Mouse (Mus musculus) forebrain, embryonic 11.5 days (tissue): ENCODE results near the gene Vps50. TPM values are rescaled to one million over a fixed set of nuclear protein-coding genes. Genes with fewer than 3 reads are reported as not detected.
"Not testable (repeated sequence)": the region's sequence is repeated elsewhere in the genome, so short reads cannot be mapped to it uniquely, and the experiment has no call there.

ENCODE experiments used
- ATAC-seq: fragments of 200-750 bp; cut with Nextera tagmentation; replicated peaks from 2 replicates; pipeline ENCODE4 v1.8.0; 2017; ENCODE audit warnings: moderate TSS enrichment; ENCODE audit not compliant: low FRiP score
- DNase-seq: peaks from one replicate; pipeline ENCODE4 v3.0.0-alpha.2; 2017; ENCODE audit warnings: low spot score
- H3K27ac ChIP-seq: fragments of 300-500 bp; sonication (generic); 2 replicates; pipeline ENCODE4 v1.5.1; 2014; ENCODE audit warnings: low read depth, low read length
- H3K27me3 ChIP-seq: fragments of 300-500 bp; sonication (generic); 2 replicates; pipeline ENCODE4 v1.6.1; 2014; ENCODE audit warnings: mild to moderate bottlenecking, low read length, mixed read lengths; ENCODE audit not compliant: control insufficient read depth, insufficient read depth
- H3K36me3 ChIP-seq: fragments of 300-500 bp; sonication (generic); 2 replicates; pipeline ENCODE4 v1.6.1; 2014; ENCODE audit warnings: mild to moderate bottlenecking, low read length, moderate library complexity, mixed read lengths; ENCODE audit not compliant: control insufficient read depth, insufficient read depth
- H3K4me1 ChIP-seq: fragments of 300-500 bp; sonication (generic); replicated peaks from 2 replicates; pipeline ENCODE4 v1.6.1; 2014; ENCODE audit warnings: low read length, mixed read lengths; ENCODE audit not compliant: control insufficient read depth, insufficient read depth
- H3K4me2 ChIP-seq: fragments of 300-500 bp; sonication (generic); 2 replicates; pipeline ENCODE4 v1.6.1; 2014; ENCODE audit warnings: low read depth, mild to moderate bottlenecking, low read length, moderate library complexity, mixed read lengths; ENCODE audit not compliant: severe bottlenecking
- H3K4me3 ChIP-seq: fragments of 300-500 bp; sonication (generic); 2 replicates; pipeline ENCODE4 v1.5.1; 2014; ENCODE audit warnings: low read depth, low read length
- H3K9ac ChIP-seq: fragments of 300-500 bp; sonication (generic); 2 replicates; pipeline ENCODE4 v1.6.1; 2014; ENCODE audit warnings: low read length
- H3K9me3 ChIP-seq: fragments of 300-500 bp; sonication (generic); 2 replicates; pipeline ENCODE4 v1.6.1; 2016; ENCODE audit warnings: low read length, mixed read lengths; ENCODE audit not compliant: control insufficient read depth
- WGBS: fragments of 180-500 bp; shearing (Covaris S2); extraction: QIAGEN DNeasy Blood & Tissue Kit; methylation state at CpG from one replicate; pipeline ENCODE4 v1.1.7; 2014; 5-methylcytosine and 5-hydroxymethylcytosine counted together
- polyA plus RNA-seq: library from polyadenylated mRNA; unstranded; fragments of >200 nt; fragmentation: Nextera tagmentation; extraction: Ambion mirVana; gene quantifications from 2 replicates; pipeline ENCODE4 v1.2.1, GENCODE M21; 2014

Gene Vps50
- polyA plus RNA-seq, 1 experiment from 2014 or later: 50.2 TPM

DNA sequence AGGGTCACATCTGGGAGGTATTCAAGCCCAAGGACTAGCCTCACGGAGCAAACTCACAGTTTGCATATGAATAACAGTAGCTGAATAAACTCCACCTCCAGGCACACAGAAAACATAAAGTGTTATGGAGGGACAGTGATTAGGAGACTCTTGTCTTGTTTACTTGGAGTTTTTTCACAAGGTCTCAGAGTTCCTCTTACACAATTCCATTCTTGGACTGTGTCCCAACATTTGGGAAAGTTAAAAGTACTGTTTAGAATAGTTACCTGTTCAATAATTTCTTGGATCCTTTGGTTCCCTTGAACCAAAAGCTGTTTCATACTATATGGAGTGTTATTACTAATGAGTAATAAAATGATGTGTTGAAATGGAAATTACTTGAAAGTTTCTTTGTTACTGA lies 46.8 kb downstream of the Vps50 start:
- H3K4me3 ChIP-seq: no peak overlapping the region
- 55% methylated on average over 1 of the region's 1 CpGs for WGBS
- no peak for ATAC-seq
- DNase-seq: no peak
- H3K27me3 ChIP-seq: no peaks in the 10 kb centered on the region
- H3K27ac ChIP-seq: no peak overlapping the region
- no peaks in the 10 kb centered on the region for H3K9me3 ChIP-seq
- H3K36me3 ChIP-seq: no peaks in the 10 kb centered on the region
- no peak overlapping the region for H3K4me2 ChIP-seq
- H3K4me1 ChIP-seq: no peaks in the 10 kb centered on the region
- no peak overlapping the region for H3K9ac ChIP-seq

DNA sequence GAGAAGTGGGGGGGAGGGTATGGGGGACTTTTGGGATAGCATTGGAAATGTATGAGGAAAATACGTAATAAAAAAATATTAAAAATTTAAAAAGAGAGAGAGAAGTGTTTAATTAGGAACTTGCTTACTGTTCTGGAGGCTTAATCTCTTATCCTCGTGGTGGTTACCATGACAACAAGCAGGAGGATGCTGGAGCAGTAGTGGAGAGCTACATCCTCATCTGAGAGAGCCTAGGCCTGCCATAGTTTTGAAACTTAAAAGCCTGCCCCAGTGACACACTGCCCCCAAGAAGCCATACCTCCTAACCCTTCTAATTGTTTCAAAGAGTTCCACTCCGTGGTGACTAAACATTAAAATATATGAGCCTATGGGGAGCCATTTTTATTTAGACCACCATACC lies 50.8 kb downstream of the Vps50 start:
- no peaks in the 10 kb centered on the region for H3K36me3 ChIP-seq
- no peak overlapping the region for H3K27ac ChIP-seq
- H3K4me3 ChIP-seq: no peak overlapping the region
- no peak for DNase-seq
- H3K9ac ChIP-seq: no peak overlapping the region
- H3K4me1 ChIP-seq: no peaks in the 10 kb centered on the region
- no peaks in the 10 kb centered on the region for H3K9me3 ChIP-seq
- no peak overlapping the region for H3K4me2 ChIP-seq
- H3K27me3 ChIP-seq: no peaks in the 10 kb centered on the region
- 73% methylated on average over 3 of the region's 3 CpGs for WGBS
- no peak for ATAC-seq

DNA sequence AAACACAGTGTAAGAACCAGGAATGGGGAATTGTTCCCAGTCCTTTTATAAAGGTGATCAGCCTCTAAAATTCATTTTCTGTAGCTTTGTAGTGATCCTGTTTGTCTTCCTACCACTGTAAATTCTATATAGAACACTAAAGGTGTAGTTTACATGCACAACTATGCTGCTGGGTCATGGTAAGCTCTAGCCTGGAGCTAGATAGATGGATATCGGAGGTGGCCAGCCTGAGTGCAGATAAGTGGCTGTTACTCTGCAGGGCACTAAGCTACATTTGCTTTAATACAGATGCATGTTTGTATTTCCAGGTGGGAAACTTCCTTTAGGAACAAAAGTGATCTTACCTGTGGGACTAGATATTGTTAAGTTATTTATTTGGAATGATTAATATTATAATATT lies 51.8 kb downstream of the Vps50 start:
- 82% methylated on average over 1 of the region's 1 CpGs for WGBS
- Histone ChIP-seq H3K9me3 (no peaks in the 10 kb centered on the region), H3K27ac (no peak overlapping the region), H3K4me1 (no peaks in the 10 kb centered on the region), H3K27me3 (no peaks in the 10 kb centered on the region), H3K4me2 (no peak overlapping the region), H3K4me3 (no peak overlapping the region), H3K36me3 (no peaks in the 10 kb centered on the region), H3K9ac (no peak overlapping the region)
- no peak for ATAC-seq
- DNase-seq: no peak

- H3K27ac ChIP-seq, H3K4me2 ChIP-seq, H3K9ac ChIP-seq, DNase-seq, H3K36me3 ChIP-seq, H3K9me3 ChIP-seq, ATAC-seq, H3K27me3 ChIP-seq, H3K4me1 ChIP-seq, H3K4me3 ChIP-seq: not testable (repeated sequence)
- 87% methylated on average over 9 of the region's 9 CpGs for WGBS
Measured at GRCm38 (mm10) chr6:3552681-3553080, 54.5 kb downstream of the Vps50 start.

- H3K4me3 ChIP-seq: no peak overlapping the region
- no peaks in the 10 kb centered on the region for H3K27me3 ChIP-seq
- H3K4me1 ChIP-seq: no peaks in the 10 kb centered on the region
- WGBS: 87% methylated on average over 4 of the region's 4 CpGs
- H3K36me3 ChIP-seq: no peaks in the 10 kb centered on the region
- no peak for ATAC-seq
- no peaks in the 10 kb centered on the region for H3K9me3 ChIP-seq
- no peak overlapping the region for H3K9ac ChIP-seq
- no peak for DNase-seq
- H3K27ac ChIP-seq: no peak overlapping the region
- no peak overlapping the region for H3K4me2 ChIP-seq
Measured at GRCm38 (mm10) chr6:3557177-3557576, 59.0 kb downstream of the Vps50 start.

GRCm38 (mm10) chr6:3560009-3560408 lies 61.8 kb downstream of the Vps50 start:
- no peak overlapping the region for H3K4me2 ChIP-seq
- no peak for ATAC-seq
- no peaks in the 10 kb centered on the region for H3K9me3 ChIP-seq
- no peak for DNase-seq
- WGBS: 71% methylated on average over 5 of the region's 5 CpGs
- no peaks in the 10 kb centered on the region for H3K27me3 ChIP-seq
- no peak overlapping the region for H3K27ac ChIP-seq
- H3K36me3 ChIP-seq: no peaks in the 10 kb centered on the region
- no peaks in the 10 kb centered on the region for H3K4me1 ChIP-seq
- no peak overlapping the region for H3K4me3 ChIP-seq
- H3K9ac ChIP-seq: no peak overlapping the region

DNA sequence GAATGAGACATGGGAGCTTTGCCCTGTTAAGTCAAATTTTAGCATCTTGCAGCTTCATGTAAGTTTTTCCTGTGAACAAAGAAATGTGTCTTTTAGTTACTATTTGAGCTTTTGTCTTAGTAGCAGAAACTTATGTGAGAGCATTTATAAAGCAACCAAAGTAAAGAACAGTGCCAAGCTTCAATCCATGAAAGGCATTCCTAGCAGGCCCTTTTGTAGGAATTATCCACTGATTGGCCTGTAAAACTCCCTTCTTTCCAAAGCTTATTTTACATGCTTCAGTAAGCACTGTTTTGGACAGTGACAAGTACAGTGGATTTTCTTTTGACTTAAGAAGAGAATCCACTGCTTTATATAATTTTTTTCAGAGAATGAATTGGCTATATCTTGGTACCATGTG lies 64.1 kb downstream of the Vps50 start:
- DNase-seq (no peak), ATAC-seq (no peak)
- Histone ChIP-seq H3K36me3 (no peaks in the 10 kb centered on the region), H3K4me3 (no peak overlapping the region), H3K4me2 (no peak overlapping the region), H3K4me1 (no peaks in the 10 kb centered on the region), H3K27me3 (no peaks in the 10 kb centered on the region), H3K27ac (no peak overlapping the region), H3K9ac (no peak overlapping the region), H3K9me3 (no peaks in the 10 kb centered on the region)

- H3K9me3 ChIP-seq: not testable (repeated sequence)
Measured at GRCm38 (mm10) chr6:3564118-3564517, 65.9 kb downstream of the Vps50 start.

DNA sequence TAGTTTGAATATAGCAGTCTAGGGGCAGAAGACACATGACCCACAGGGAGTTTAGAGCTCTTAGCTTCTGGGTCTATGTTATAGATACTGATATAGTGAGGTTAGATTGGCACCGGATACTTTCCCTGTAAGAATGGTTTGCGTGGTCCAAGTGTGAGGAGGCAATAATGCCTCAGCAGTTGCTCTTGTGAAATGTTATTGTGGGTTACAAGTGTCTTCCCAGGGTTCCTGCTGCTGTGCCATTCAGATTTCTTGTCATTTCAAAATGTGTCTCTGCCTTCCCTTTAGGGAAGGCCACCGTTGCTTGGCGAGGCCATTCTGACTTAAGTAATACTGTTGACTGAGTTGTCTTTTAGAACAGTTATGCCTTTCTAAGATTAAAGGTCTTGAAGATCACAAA lies 66.8 kb downstream of the Vps50 start:
- ATAC-seq (no peak), DNase-seq (no peak)
- Histone ChIP-seq H3K4me2 (no peak overlapping the region), H3K9ac (no peak overlapping the region), H3K36me3 (no peaks in the 10 kb centered on the region), H3K9me3 (no peaks in the 10 kb centered on the region), H3K4me1 (no peaks in the 10 kb centered on the region), H3K27ac (no peak overlapping the region), H3K4me3 (no peak overlapping the region), H3K27me3 (no peaks in the 10 kb centered on the region)
- WGBS: 90% methylated on average over 4 of the region's 4 CpGs

More at GRCm38 (mm10) chr6:3564118-3564517, 65.9 kb downstream of the Vps50 start:
- H3K36me3 ChIP-seq, H3K4me2 ChIP-seq, H3K27ac ChIP-seq, H3K9ac ChIP-seq, ATAC-seq, H3K4me3 ChIP-seq, H3K4me1 ChIP-seq, H3K27me3 ChIP-seq, DNase-seq: not testable (repeated sequence)
